Mouse (Mus musculus) spleen, adult 18-20 months (tissue): ENCODE measurements at regions not wholly inside any gene's neighbourhood (a gene's known extent, or its start where the extent isn't known, plus 50 kb on each side); places are given as distances from the start of the nearest gene placed in this dataset.

Source experiments
- DNase-seq, 2 experiments: peaks; one replicate each; pipeline ENCODE4 v3.0.0; 2022; ENCODE audit warnings: mixed read lengths in 2 of 2

DNA sequence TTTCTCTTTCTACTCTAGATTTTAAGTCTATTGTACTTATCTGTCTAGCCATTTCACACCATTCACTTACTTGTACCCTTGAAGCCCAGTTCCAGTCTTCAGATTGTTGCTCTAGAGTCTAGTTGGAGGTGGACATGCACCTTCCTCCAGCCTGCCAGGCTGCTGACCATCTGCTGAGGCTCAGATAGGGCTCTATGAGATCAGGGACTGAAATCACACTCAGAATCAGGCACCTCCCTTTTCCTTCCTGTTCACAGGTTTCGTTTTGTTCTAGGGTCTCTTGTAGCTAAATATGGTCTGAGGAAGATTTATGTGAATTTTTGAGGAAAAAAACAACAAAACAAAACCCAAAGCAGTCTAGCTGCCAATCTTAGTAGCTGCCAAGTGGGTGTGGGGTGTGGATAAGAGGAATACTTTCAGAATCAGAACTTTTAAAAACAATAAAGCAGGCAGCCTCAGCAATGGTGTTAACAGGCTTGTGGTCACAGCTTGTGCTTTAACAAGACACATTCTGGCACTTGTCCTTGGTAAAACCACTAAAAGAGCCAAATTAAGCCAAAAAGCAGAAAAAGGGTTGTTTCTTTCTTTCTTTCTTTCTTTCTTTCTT is 225.9 kb upstream of the Gvin1 start:
- peak in 1 of 2 experiments; percentile 28 for DNase-seq
